Mouse (Mus musculus) ES-Bruce4 (cell line): ENCODE data around the gene Lemd1.

ENCODE experiments used
- CTCF ChIP-seq: IDR thresholded peaks from one replicate; pipeline ENCODE4 v1.8.1; 2011; ENCODE audit warnings: low read depth, low read length
- EP300 ChIP-seq: IDR thresholded peaks from 2 replicates; pipeline ENCODE4 v1.6.1; 2011; ENCODE audit warnings: low read depth, low read length; ENCODE audit not compliant: insufficient read depth
- POLR2A ChIP-seq: IDR thresholded peaks from one replicate; pipeline ENCODE4 v1.8.1; 2011; ENCODE audit warnings: low read length; ENCODE audit not compliant: insufficient read depth

- TF ChIP-seq CTCF (no peak), EP300 (no peak), POLR2A (no peak)
These were observed 8.7 kb downstream of the Lemd1 start for GRCm38 (mm10) chr1:132199934-132200333.
